Mouse (Mus musculus) limb, embryonic 15.5 days (tissue): ENCODE results near the gene Mapkapk2. TPM values are rescaled to one million over a fixed set of nuclear protein-coding genes. Genes with fewer than 3 reads are reported as not detected.
"Not testable (repeated sequence)": the region's sequence is repeated elsewhere in the genome, so short reads cannot be mapped to it uniquely, and the experiment has no call there.

Experiments
- ATAC-seq: fragments of 200-750 bp; cut with Nextera tagmentation; 2 replicates; pipeline ENCODE4 v1.8.0; 2017; ENCODE audit warnings: low read depth, moderate TSS enrichment; ENCODE audit not compliant: insufficient number of reproducible peaks, low FRiP score, low TSS enrichment
- H3K27ac ChIP-seq: fragments of 300-500 bp; sonication (generic); 2 replicates; pipeline ENCODE4 v1.5.1; 2015; ENCODE audit warnings: moderate library complexity, mild to moderate bottlenecking, inconsistent platforms
- H3K27me3 ChIP-seq: fragments of 300-500 bp; sonication (generic); 2 replicates; pipeline ENCODE4 v1.6.1; 2015; ENCODE audit warnings: inconsistent platforms
- H3K36me3 ChIP-seq: fragments of 300-500 bp; sonication (generic); 2 replicates; pipeline ENCODE4 v1.6.1; 2015; ENCODE audit warnings: inconsistent platforms
- H3K4me1 ChIP-seq: fragments of 300-500 bp; sonication (generic); 2 replicates; pipeline ENCODE4 v1.6.1; 2015; ENCODE audit warnings: inconsistent platforms
- H3K4me2 ChIP-seq: fragments of 300-500 bp; sonication (generic); 2 replicates; pipeline ENCODE4 v1.6.1; 2015; ENCODE audit warnings: mild to moderate bottlenecking, inconsistent platforms
- H3K4me3 ChIP-seq: fragments of 300-500 bp; sonication (generic); 2 replicates; pipeline ENCODE4 v1.5.1; 2015; ENCODE audit warnings: mild to moderate bottlenecking, inconsistent platforms
- H3K9ac ChIP-seq: fragments of 300-500 bp; sonication (generic); 2 replicates; pipeline ENCODE4 v1.6.1; 2015; ENCODE audit warnings: inconsistent platforms
- H3K9me3 ChIP-seq: fragments of 300-500 bp; sonication (generic); 2 replicates; pipeline ENCODE4 v1.6.1; 2016; ENCODE audit warnings: inconsistent platforms
- WGBS: fragments of 180-500 bp; shearing (Covaris S2); methylation state at CpG from one replicate; pipeline ENCODE4 v1.1.7; 2015; 5-methylcytosine and 5-hydroxymethylcytosine counted together
- polyA plus RNA-seq: library from polyadenylated mRNA; unstranded; fragments of >200 nt; fragmentation: Nextera tagmentation; extraction: Ambion mirVana; gene quantifications from 2 replicates; pipeline ENCODE4 v1.2.1, GENCODE M21; 2015

The Mapkapk2 gene
- polyA plus RNA-seq, 1 experiment from 2014 or later: 36.1 TPM

- no peak overlapping the region for H3K9ac ChIP-seq
- no peaks in the 10 kb centered on the region for H3K9me3 ChIP-seq
- H3K4me3 ChIP-seq: no peak overlapping the region
- no peak for ATAC-seq
- H3K27me3 ChIP-seq: no peaks in the 10 kb centered on the region
- H3K4me2 ChIP-seq: no peak overlapping the region
- WGBS: 59% methylated on average over 2 of the region's 2 CpGs
- no peaks in the 10 kb centered on the region for H3K36me3 ChIP-seq
- H3K4me1 ChIP-seq: no peaks in the 10 kb centered on the region
- H3K27ac ChIP-seq: no peak overlapping the region
Measured at GRCm38 (mm10) chr1:131042263-131042662, 55.4 kb downstream of the Mapkapk2 start.

- Histone ChIP-seq H3K9me3 (no peaks in the 10 kb centered on the region), H3K4me1 (no peaks in the 10 kb centered on the region), H3K9ac (no peak overlapping the region), H3K4me3 (no peak overlapping the region), H3K36me3 (no peaks in the 10 kb centered on the region), H3K27ac (no peak overlapping the region), H3K27me3 (no peaks in the 10 kb centered on the region), H3K4me2 (no peak overlapping the region)
- 83% methylated on average over 5 of the region's 5 CpGs for WGBS
- ATAC-seq: no peak
Measured at GRCm38 (mm10) chr1:131039479-131039878, 58.1 kb downstream of the Mapkapk2 start.

GRCm38 (mm10) chr1:131038415-131039017 is 59.1 kb downstream of the Mapkapk2 start:
- Histone ChIP-seq H3K9me3 (no peaks in the 10 kb centered on the region), H3K4me2 (no peak overlapping the region), H3K36me3 (no peaks in the 10 kb centered on the region), H3K4me3 (no peak overlapping the region), H3K27ac (no peak overlapping the region), H3K9ac (no peak overlapping the region), H3K4me1 (no peaks in the 10 kb centered on the region), H3K27me3 (no peaks in the 10 kb centered on the region)
- WGBS: 76% methylated on average over 10 of the region's 10 CpGs
- ATAC-seq: no peak

DNA sequence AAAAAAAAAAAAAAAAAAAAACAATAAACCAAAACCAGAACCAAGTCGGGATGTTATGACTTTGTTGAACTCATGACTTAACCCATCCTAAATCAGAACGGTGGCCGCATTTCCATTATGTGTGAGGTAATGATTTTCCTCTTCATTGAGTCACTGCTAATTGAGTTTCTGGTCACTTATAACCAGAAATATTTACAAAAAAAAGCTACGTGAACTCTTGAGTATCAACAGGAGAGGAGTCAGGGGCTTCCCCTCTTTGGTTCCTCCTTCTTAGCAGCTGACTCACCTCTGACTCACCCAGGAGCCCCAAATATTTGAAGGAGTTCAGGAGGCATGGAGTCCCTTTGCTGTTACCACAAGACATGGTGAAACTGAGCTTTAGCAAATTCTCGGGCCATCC is 59.6 kb downstream of the Mapkapk2 start:
- no peaks in the 10 kb centered on the region for H3K9me3 ChIP-seq
- H3K27me3 ChIP-seq: no peaks in the 10 kb centered on the region
- no peak for ATAC-seq
- no peaks in the 10 kb centered on the region for H3K36me3 ChIP-seq
- H3K4me3 ChIP-seq: no peak overlapping the region
- no peak overlapping the region for H3K4me2 ChIP-seq
- no peak overlapping the region for H3K27ac ChIP-seq
- no peaks in the 10 kb centered on the region for H3K4me1 ChIP-seq
- no peak overlapping the region for H3K9ac ChIP-seq
- WGBS: 87% methylated on average over 5 of the region's 5 CpGs

DNA sequence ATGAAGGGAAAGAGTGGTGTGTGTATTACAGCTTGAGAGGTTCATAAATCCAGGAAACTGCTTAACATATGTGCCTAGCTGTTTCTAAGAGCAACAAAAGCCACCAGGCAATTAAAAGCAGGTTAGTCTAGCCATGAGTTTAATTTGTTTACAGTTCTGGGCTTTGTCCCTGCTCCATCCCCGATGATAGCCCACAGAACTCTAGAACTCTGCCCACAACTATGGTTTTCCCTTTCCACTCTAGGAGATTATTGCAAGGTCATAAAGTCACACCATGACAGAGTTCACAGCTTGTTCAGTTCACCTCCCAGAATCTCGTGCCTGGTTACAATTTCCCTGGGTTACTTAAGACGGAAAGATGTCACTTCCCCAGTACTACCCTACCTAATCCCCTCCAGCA is 66.4 kb downstream of the Mapkapk2 start:
- Histone ChIP-seq H3K4me1 (0 out of 2 replicates have a peak, but pooled peaks cover 5% of the 10 kb centered on the region), H3K9ac (no peak overlapping the region), H3K36me3 (no peaks in the 10 kb centered on the region), H3K4me2 (no peak overlapping the region), H3K27ac (no peak overlapping the region), H3K9me3 (no peaks in the 10 kb centered on the region), H3K4me3 (no peak overlapping the region), H3K27me3 (no peaks in the 10 kb centered on the region)
- ATAC-seq: no peak
- WGBS: 8% methylated on average over 3 of the region's 3 CpGs

DNA sequence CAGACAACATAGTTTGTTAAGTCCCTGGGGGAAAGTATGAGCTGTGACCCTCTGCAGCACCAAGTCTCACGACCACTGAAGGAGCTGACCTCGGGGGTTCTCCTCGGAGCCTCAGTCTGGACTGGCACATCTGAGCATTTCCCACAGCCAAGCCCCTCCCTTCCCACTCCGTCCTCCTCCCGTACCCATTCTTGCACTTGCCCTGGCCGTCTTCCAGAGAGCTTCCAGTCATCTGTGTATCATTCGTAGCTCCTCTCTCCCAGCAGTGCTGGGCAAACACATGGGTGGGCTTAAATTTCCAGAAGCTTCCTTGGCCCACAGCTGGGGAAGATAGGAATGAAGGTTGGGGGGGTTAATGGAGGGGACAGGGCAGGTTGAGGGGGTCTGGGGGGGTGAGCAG is 67.4 kb downstream of the Mapkapk2 start:
- H3K27me3 ChIP-seq: no peaks in the 10 kb centered on the region
- no peak overlapping the region for H3K4me2 ChIP-seq
- no peaks in the 10 kb centered on the region for H3K36me3 ChIP-seq
- no peak for ATAC-seq
- H3K9ac ChIP-seq: no peak overlapping the region
- no peak overlapping the region for H3K27ac ChIP-seq
- H3K4me1 ChIP-seq: 0 out of 2 replicates have a peak, but pooled peaks cover 5% of the 10 kb centered on the region
- 28% methylated on average over 7 of the region's 7 CpGs for WGBS
- no peak overlapping the region for H3K4me3 ChIP-seq
- H3K9me3 ChIP-seq: no peaks in the 10 kb centered on the region

GRCm38 (mm10) chr1:131029215-131029614 is 68.4 kb downstream of the Mapkapk2 start:
- H3K4me3 ChIP-seq: no peak overlapping the region
- no peak overlapping the region for H3K27ac ChIP-seq
- no peak overlapping the region for H3K4me2 ChIP-seq
- 0 out of 2 replicates have a peak, but pooled peaks cover 5% of the 10 kb centered on the region for H3K4me1 ChIP-seq
- no peak overlapping the region for H3K9ac ChIP-seq
- no peaks in the 10 kb centered on the region for H3K36me3 ChIP-seq
- 89% methylated on average over 3 of the region's 3 CpGs for WGBS
- no peaks in the 10 kb centered on the region for H3K9me3 ChIP-seq
- ATAC-seq: no peak
- no peaks in the 10 kb centered on the region for H3K27me3 ChIP-seq

GRCm38 (mm10) chr1:131025843-131026190 is 71.8 kb downstream of the Mapkapk2 start:
- no peak overlapping the region for H3K9ac ChIP-seq
- H3K27ac ChIP-seq: no peak overlapping the region
- H3K27me3 ChIP-seq: no peaks in the 10 kb centered on the region
- H3K4me3 ChIP-seq: no peak overlapping the region
- no peaks in the 10 kb centered on the region for H3K36me3 ChIP-seq
- WGBS: 70% methylated on average over 4 of the region's 4 CpGs
- H3K4me2 ChIP-seq: no peak overlapping the region
- 0 out of 2 replicates have a peak, but pooled peaks cover 5% of the 10 kb centered on the region for H3K4me1 ChIP-seq
- no peaks in the 10 kb centered on the region for H3K9me3 ChIP-seq
- no peak for ATAC-seq

- H3K4me2 ChIP-seq: no peak overlapping the region
- H3K9ac ChIP-seq: no peak overlapping the region
- H3K9me3 ChIP-seq: no peaks in the 10 kb centered on the region
- WGBS: 84% methylated on average over 8 of the region's 8 CpGs
- no peaks in the 10 kb centered on the region for H3K36me3 ChIP-seq
- no peak overlapping the region for H3K27ac ChIP-seq
- no peaks in the 10 kb centered on the region for H3K27me3 ChIP-seq
- no peak overlapping the region for H3K4me3 ChIP-seq
- 0 out of 2 replicates have a peak, but pooled peaks cover 1% of the 10 kb centered on the region for H3K4me1 ChIP-seq
- no peak for ATAC-seq
Measured at GRCm38 (mm10) chr1:131024900-131025842, 72.5 kb downstream of the Mapkapk2 start.

DNA sequence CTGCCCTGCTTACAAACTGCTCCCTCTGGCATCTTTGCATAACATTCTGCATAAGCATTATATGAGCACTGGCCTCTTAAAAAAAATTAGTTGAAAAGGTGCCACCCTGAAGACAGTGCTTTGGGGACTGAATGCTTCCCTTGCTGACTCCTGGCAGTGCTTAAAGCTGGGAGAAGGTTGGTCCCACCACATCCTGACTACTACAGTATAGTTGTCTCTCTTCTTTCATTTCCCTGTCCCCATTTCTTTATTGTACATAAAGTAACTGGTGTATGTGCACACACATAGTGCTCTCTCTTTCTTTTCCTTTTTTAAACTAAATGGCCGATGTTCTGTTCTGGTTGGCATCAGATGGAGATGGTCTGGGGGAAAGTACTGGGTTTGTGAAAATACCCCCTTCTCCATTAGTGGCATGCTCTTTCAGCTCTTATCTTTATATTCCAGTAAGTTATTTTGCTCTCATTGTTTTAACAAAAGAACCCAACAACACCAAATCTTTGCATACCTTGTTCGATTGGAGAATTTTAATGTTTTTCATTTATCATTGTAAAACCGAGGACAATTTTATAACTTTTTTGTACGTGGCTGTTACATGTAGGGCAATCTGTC is 74.3 kb downstream of the Mapkapk2 start:
- not testable (repeated sequence) for ATAC-seq, H3K4me1 ChIP-seq, H3K36me3 ChIP-seq, H3K4me2 ChIP-seq, H3K27me3 ChIP-seq, H3K4me3 ChIP-seq, H3K27ac ChIP-seq, H3K9ac ChIP-seq, H3K9me3 ChIP-seq
- WGBS: 79% methylated on average over 4 of the region's 4 CpGs

GRCm38 (mm10) chr1:131022591-131023249 is 74.9 kb downstream of the Mapkapk2 start:
- Histone ChIP-seq H3K4me3 (no peak overlapping the region), H3K4me1 (no peaks in the 10 kb centered on the region), H3K27me3 (no peaks in the 10 kb centered on the region), H3K4me2 (no peak overlapping the region), H3K9me3 (no peaks in the 10 kb centered on the region), H3K36me3 (no peaks in the 10 kb centered on the region), H3K9ac (no peak overlapping the region), H3K27ac (no peak overlapping the region)
- 31% methylated on average over 5 of the region's 5 CpGs for WGBS
- ATAC-seq: no peak
